Mouse (Mus musculus) hindbrain, embryonic 13.5 days (tissue): ENCODE data around the gene Hist1h4n. TPM values are rescaled to one million over a fixed set of nuclear protein-coding genes. Genes with fewer than 3 reads are reported as not detected.
"Not testable (repeated sequence)": the region's sequence is repeated elsewhere in the genome, so short reads cannot be mapped to it uniquely, and the experiment has no call there.

Experiments
- ATAC-seq: fragments of 200-750 bp; cut with Nextera tagmentation; 2 replicates; pipeline ENCODE4 v1.8.0; 2017; ENCODE audit warnings: moderate TSS enrichment; ENCODE audit not compliant: low FRiP score
- H3K27ac ChIP-seq: fragments of 300-500 bp; sonication (generic); 2 replicates; pipeline ENCODE4 v1.5.1; 2015; ENCODE audit warnings: inconsistent platforms, mild to moderate bottlenecking, moderate library complexity
- H3K27me3 ChIP-seq: fragments of 300-500 bp; sonication (generic); 2 replicates; pipeline ENCODE4 v1.6.1; 2015; ENCODE audit warnings: mild to moderate bottlenecking, inconsistent platforms
- H3K36me3 ChIP-seq: fragments of 300-500 bp; sonication (generic); 2 replicates; pipeline ENCODE4 v1.6.1; 2015; ENCODE audit warnings: mild to moderate bottlenecking, inconsistent platforms
- H3K4me1 ChIP-seq: fragments of 300-500 bp; sonication (generic); replicated peaks from 2 replicates; pipeline ENCODE4 v1.6.1; 2015; ENCODE audit warnings: inconsistent platforms
- H3K4me2 ChIP-seq: fragments of 300-500 bp; sonication (generic); 2 replicates; pipeline ENCODE4 v1.6.1; 2015; ENCODE audit warnings: inconsistent platforms, mild to moderate bottlenecking, moderate library complexity
- H3K4me3 ChIP-seq: fragments of 300-500 bp; sonication (generic); 2 replicates; pipeline ENCODE4 v1.5.1; 2015; ENCODE audit warnings: mild to moderate bottlenecking, inconsistent platforms
- H3K9ac ChIP-seq: fragments of 300-500 bp; sonication (generic); 2 replicates; pipeline ENCODE4 v1.6.1; 2015; ENCODE audit warnings: mild to moderate bottlenecking, inconsistent platforms
- H3K9me3 ChIP-seq: fragments of 300-500 bp; sonication (generic); 2 replicates; pipeline ENCODE4 v1.6.1; 2016; ENCODE audit warnings: inconsistent platforms
- WGBS: fragments of 180-500 bp; shearing (Covaris S2); methylation state at CpG from one replicate; pipeline ENCODE4 v1.1.7; 2015; 5-methylcytosine and 5-hydroxymethylcytosine counted together
- microRNA-seq: library from miRNA; unstranded; fragments of <30 nt; microRNA quantifications from one replicate; pipeline ENCODE4, GENCODE M21; 2016
- polyA plus RNA-seq: library from polyadenylated mRNA; unstranded; fragments of >200 nt; fragmentation: Nextera tagmentation; extraction: Ambion mirVana; gene quantifications from 2 replicates; pipeline ENCODE4 v1.2.1, GENCODE M21; 2015

Gene Hist1h4n
- polyA plus RNA-seq, 1 experiment from 2014 or later: 8.6 TPM

DNA sequence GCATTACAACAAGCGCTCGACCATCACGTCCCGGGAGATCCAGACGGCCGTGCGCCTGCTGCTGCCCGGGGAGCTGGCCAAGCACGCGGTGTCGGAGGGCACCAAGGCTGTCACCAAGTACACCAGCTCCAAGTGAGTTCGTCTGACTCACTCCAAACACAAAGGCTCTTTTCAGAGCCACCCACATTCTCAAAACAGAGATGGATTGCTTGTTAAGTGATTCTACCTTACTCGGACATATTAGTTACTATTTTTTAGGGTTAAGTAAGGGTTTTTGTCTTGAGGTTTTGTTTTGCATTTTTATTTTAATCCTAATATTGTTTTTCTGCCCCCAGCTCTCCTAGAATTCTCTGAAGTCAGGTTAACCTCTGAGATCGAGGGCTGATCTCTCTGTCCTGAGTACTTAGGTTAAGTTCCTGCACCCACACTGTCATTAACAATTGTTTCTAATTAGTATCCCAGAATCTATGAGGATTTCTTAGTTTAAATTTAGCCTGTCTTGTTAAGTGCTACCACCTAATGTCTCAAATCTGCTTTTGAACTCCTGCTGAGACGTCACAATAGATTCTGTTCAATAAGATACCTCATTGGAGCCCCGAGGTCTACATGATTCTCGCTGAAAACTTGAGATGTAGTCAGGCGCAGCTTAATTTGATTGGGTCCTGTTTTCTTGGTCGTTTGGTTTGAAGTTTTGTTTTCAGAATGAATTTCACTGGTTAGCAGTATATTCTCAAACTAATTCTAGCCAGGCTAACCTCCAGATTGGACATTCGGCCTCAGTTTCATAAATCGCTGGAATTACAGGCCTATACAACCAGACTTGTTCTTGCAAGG, 44.0 kb downstream of the Hist1h4n start:
- peaks cover 28% of the 10 kb centered on the region for H3K4me1 ChIP-seq
- peak overlapping the region; percentile 60 for H3K4me2 ChIP-seq
- H3K9ac ChIP-seq: peak overlapping the region; percentile 10
- peak overlapping the region; percentile 45; the same call in 1 of the 2 replicates for H3K27ac ChIP-seq
- WGBS: 11% methylated on average over 14 of the region's 21 CpGs
- H3K27me3 ChIP-seq: 0 out of 2 replicates have a peak, but pooled peaks cover 6% of the 10 kb centered on the region
- H3K36me3 ChIP-seq: no peaks in the 10 kb centered on the region
- peak; percentile 50 for ATAC-seq
- H3K4me3 ChIP-seq: peak overlapping the region; percentile 37
- H3K9me3 ChIP-seq: no peaks in the 10 kb centered on the region

- ATAC-seq: peak; percentile 97
- not testable (repeated sequence) for H3K36me3 ChIP-seq, H3K9me3 ChIP-seq, H3K27me3 ChIP-seq
- peaks cover 36% of the 10 kb centered on the region for H3K4me1 ChIP-seq
- H3K27ac ChIP-seq: peak within 1 kb of the TSS; percentile 79
- peak within 1 kb of the TSS; percentile 37 for H3K4me3 ChIP-seq
- H3K4me2 ChIP-seq: peak within 1 kb of the TSS; percentile 60
- WGBS: 1% methylated on average over 41 of the region's 63 CpGs
- H3K9ac ChIP-seq: peak within 1 kb of the TSS; percentile 64
These were observed 44.9 kb downstream of the Hist1h4n start, which contains the start of the genes Hist1h2an and Hist1h2bp for GRCm38 (mm10) chr13:21786899-21787629. TSS of gene Hist1h2an (minus strand) at chr13:21787218. TSS of gene Hist1h2bp (plus strand) at chr13:21787461.

- peak overlapping the region; percentile 37 for H3K4me3 ChIP-seq
- peak overlapping the region; percentile 64 for H3K9ac ChIP-seq
- H3K9me3 ChIP-seq: no peaks in the 10 kb centered on the region
- H3K27me3 ChIP-seq: 0 out of 2 replicates have a peak, but pooled peaks cover 6% of the 10 kb centered on the region
- no peaks in the 10 kb centered on the region for H3K36me3 ChIP-seq
- no peak for ATAC-seq
- peaks cover 36% of the 10 kb centered on the region for H3K4me1 ChIP-seq
- WGBS: 4% methylated on average over 8 of the region's 8 CpGs
- peak overlapping the region; percentile 60 for H3K4me2 ChIP-seq
- peak overlapping the region; percentile 79 for H3K27ac ChIP-seq
These were observed 45.7 kb downstream of the Hist1h4n start for GRCm38 (mm10) chr13:21786189-21786898.

- Histone ChIP-seq H3K4me2 (peak overlapping the region; percentile 75), H3K9me3 (no peaks in the 10 kb centered on the region), H3K4me3 (no peak overlapping the region; the same call in 1 of the 2 replicates), H3K27me3 (0 out of 2 replicates have a peak, but pooled peaks cover 3% of the 10 kb centered on the region), H3K9ac (peak overlapping the region; percentile 19; the same call in 1 of the 2 replicates), H3K36me3 (no peaks in the 10 kb centered on the region), H3K4me1 (peaks cover 40% of the 10 kb centered on the region), H3K27ac (peak overlapping the region; percentile 31)
- WGBS: 21% methylated on average over 6 of the region's 6 CpGs
- ATAC-seq: no peak
These were observed 47.7 kb downstream of the Hist1h4n start for GRCm38 (mm10) chr13:21784311-21784710.

- no peak overlapping the region; the same call in 1 of the 2 replicates for H3K9ac ChIP-seq
- 2% methylated on average over 9 of the region's 9 CpGs for WGBS
- no peak for ATAC-seq
These were observed 48.2 kb downstream of the Hist1h4n start for GRCm38 (mm10) chr13:21783734-21784161.

GRCm38 (mm10) chr13:21783255-21783617, 48.8 kb downstream of the Hist1h4n start, which contains the start of gene Hist1h3i:
TSS of gene Hist1h3i (minus strand) at chr13:21783370.
- ATAC-seq: peak; percentile 75
- peak within 1 kb of the TSS; percentile 75 for H3K9ac ChIP-seq
- peak within 1 kb of the TSS; percentile 75 for H3K4me2 ChIP-seq
- WGBS: under 1% methylated on average over 15 of the region's 20 CpGs
- H3K4me3 ChIP-seq: peak within 1 kb of the TSS; percentile 42
- peak within 1 kb of the TSS; percentile 86 for H3K27ac ChIP-seq
- H3K4me1 ChIP-seq: peaks cover 39% of the 10 kb centered on the region
- no peaks in the 10 kb centered on the region for H3K9me3 ChIP-seq
- 0 out of 2 replicates have a peak, but pooled peaks cover 3% of the 10 kb centered on the region for H3K27me3 ChIP-seq
- no peaks in the 10 kb centered on the region for H3K36me3 ChIP-seq

More at GRCm38 (mm10) chr13:21783734-21784161, 48.2 kb downstream of the Hist1h4n start:
- peak overlapping the region; percentile 42 for H3K4me3 ChIP-seq
- H3K4me1 ChIP-seq: peaks cover 40% of the 10 kb centered on the region
- H3K27me3 ChIP-seq: 0 out of 2 replicates have a peak, but pooled peaks cover 3% of the 10 kb centered on the region
- no peaks in the 10 kb centered on the region for H3K36me3 ChIP-seq
- peak overlapping the region; percentile 75 for H3K4me2 ChIP-seq
- H3K9me3 ChIP-seq: no peaks in the 10 kb centered on the region
- peak overlapping the region; percentile 31 for H3K27ac ChIP-seq

- under 1% methylated on average over 20 of the region's 35 CpGs for WGBS
- peak overlapping the region; percentile 86 for H3K27ac ChIP-seq
- not testable (repeated sequence) for H3K9me3 ChIP-seq, H3K27me3 ChIP-seq, H3K36me3 ChIP-seq
- ATAC-seq: peak; percentile 2; the same call in 1 of the 2 replicates
- H3K4me1 ChIP-seq: peaks cover 35% of the 10 kb centered on the region
- H3K9ac ChIP-seq: peak overlapping the region; percentile 75
- peak overlapping the region; percentile 75 for H3K4me2 ChIP-seq
- peak overlapping the region; percentile 42 for H3K4me3 ChIP-seq
These were observed 49.4 kb downstream of the Hist1h4n start for GRCm38 (mm10) chr13:21782361-21783254.

Small RNA genes lying within 50 kb of the gene (microRNA-seq; reads per million reads assigned to microRNA genes)
- gene Gm19658: not detected
- not detected for gene Gm44346
- gene Gm44466: not detected

Other genes starting within 250 kb of the Hist1h4n start
- not detected in 2 replicates for gene Olfr1362, start 218.2 kb downstream of the Hist1h4n start, polyA plus RNA-seq
- gene Olfr11, start 189.7 kb downstream of the Hist1h4n start, polyA plus RNA-seq: 0.05 and 0.08 TPM in 2 replicates
- gene Olfr1361, start 168.8 kb downstream of the Hist1h4n start, polyA plus RNA-seq: not detected in 2 replicates
- gene Olfr1360, start 154.8 kb downstream of the Hist1h4n start, polyA plus RNA-seq: not detected in 2 replicates
- not detected in 2 replicates for gene Olfr1359, start 134.1 kb downstream of the Hist1h4n start, polyA plus RNA-seq
- 1.1 and 1.9 TPM in 2 replicates for gene Hist1h2bl, start 116.1 kb downstream of the Hist1h4n start, polyA plus RNA-seq
- gene Hist1h2ai, start 115.8 kb downstream of the Hist1h4n start, polyA plus RNA-seq: 12.9 and 14.0 TPM in 2 replicates
- 5.9 and 6.4 TPM in 2 replicates for gene Hist1h3h, start 114.5 kb downstream of the Hist1h4n start, polyA plus RNA-seq
- gene Hist1h2bm, start 110.2 kb downstream of the Hist1h4n start, polyA plus RNA-seq: 1.9 and 2.3 TPM in 2 replicates
- gene Hist1h4j, start 97.1 kb downstream of the Hist1h4n start, polyA plus RNA-seq: 0.39 and 0.84 TPM in 2 replicates
- gene Hist1h4k, start 81.7 kb downstream of the Hist1h4n start, polyA plus RNA-seq: 1.6 and 2.7 TPM in 2 replicates
- gene Hist1h2ak, start 78.4 kb downstream of the Hist1h4n start, polyA plus RNA-seq: 10.4 and 11.4 TPM in 2 replicates
- 0.60 and 2.1 TPM in 2 replicates for gene Hist1h2bn, start 78.1 kb downstream of the Hist1h4n start, polyA plus RNA-seq
- gene Hist1h1b, start 51.6 kb downstream of the Hist1h4n start, polyA plus RNA-seq: 5.5 and 7.8 TPM in 2 replicates
- gene Hist1h3i, start 48.8 kb downstream of the Hist1h4n start, polyA plus RNA-seq: 44.3 and 48.5 TPM in 2 replicates
- 1.8 and 2.8 TPM in 2 replicates for gene Hist1h2an, start 45.0 kb downstream of the Hist1h4n start, polyA plus RNA-seq
- 0.68 and 0.97 TPM in 2 replicates for gene Hist1h2bp, start 44.7 kb downstream of the Hist1h4n start, polyA plus RNA-seq
- 7.3 and 7.8 TPM in 2 replicates for gene Hist1h2bq, start 22.0 kb downstream of the Hist1h4n start, polyA plus RNA-seq
- gene Hist1h2ao, start 21.7 kb downstream of the Hist1h4n start, polyA plus RNA-seq: not detected in 2 replicates
- not detected in 2 replicates for gene Hist1h4m, start 20.4 kb downstream of the Hist1h4n start, polyA plus RNA-seq
- gene Hist1h2ap, start 1.3 kb upstream of the Hist1h4n start, polyA plus RNA-seq: 898 and 915 TPM in 2 replicates
- gene Hist1h2br, start 1.5 kb upstream of the Hist1h4n start, polyA plus RNA-seq: 7.5 and 7.7 TPM in 2 replicates
- gene Zfp184, start 112.9 kb upstream of the Hist1h4n start, polyA plus RNA-seq: 16.8 and 19.9 TPM in 2 replicates
- not detected in 2 replicates for gene Pom121l2, start 149.0 kb upstream of the Hist1h4n start, polyA plus RNA-seq
- 0.12 and 0.14 TPM in 2 replicates for gene Prss16, start 177.5 kb upstream of the Hist1h4n start, polyA plus RNA-seq
- gene Hist1h2ah, start 203.4 kb upstream of the Hist1h4n start, polyA plus RNA-seq: 1.9 TPM in 1 of 2 replicates, not detected in the other
- gene Hist1h2bk, start 203.7 kb upstream of the Hist1h4n start, polyA plus RNA-seq: 0.84 and 3.1 TPM in 2 replicates
- gene Hist1h4i, start 209.2 kb upstream of the Hist1h4n start, polyA plus RNA-seq: 12.2 and 12.9 TPM in 2 replicates
- 11.9 and 17.6 TPM in 2 replicates for gene Hist1h2ag, start 210.7 kb upstream of the Hist1h4n start, polyA plus RNA-seq
- 1.8 and 5.0 TPM in 2 replicates for gene Hist1h2bj, start 211.0 kb upstream of the Hist1h4n start, polyA plus RNA-seq